Mouse (Mus musculus): ENCODE results near the gene Usp25.

GRCm38 (mm10) chr16:77063916-77064315 lies 50.4 kb downstream of the Usp25 start:
- TF ChIP-seq POLR2A (IDR thresholded peaks at IDR 0.05; ENCODE audit: insufficient read depth, low read length) (no peak), CTCF (IDR thresholded peaks at IDR 0.05; ENCODE audit: low read depth, low read length) (no peak), EP300 (IDR thresholded peaks at IDR 0.05; ENCODE audit: insufficient read depth, low read depth, low read length) (no peak)
